Mouse (Mus musculus): ENCODE measurements around the gene Prl8a1. TPM values are rescaled to one million over a fixed set of nuclear protein-coding genes. Genes with fewer than 3 reads are reported as not detected.

Prl8a1 gene
- polyA plus RNA-seq (2015; fragmentation: Nextera tagmentation; extraction: Ambion mirVana): not detected in 2 replicates

GRCm38 (mm10) chr13:27582071-27582470 lies at the start of gene Prl8a1:
Gene Prl8a1 (minus strand): TSS chr13:27582171.
- ATAC-seq (replicated peaks; ENCODE audit: extremely low read depth, insufficient read depth, low FRiP score): no peak
- no peaks in the 10 kb centered on the region for H3K9me3 ChIP-seq (replicated peaks; ENCODE audit: control insufficient read depth, low read length)
- H3K9ac ChIP-seq (ENCODE audit: low read length): no peak within 1 kb of the TSS
- 74% methylated on average over 2 of the region's 2 CpGs for WGBS
- H3K4me3 ChIP-seq (ENCODE audit: low read length): no peak within 1 kb of the TSS
- H3K4me1 ChIP-seq (ENCODE audit: control insufficient read depth, insufficient read depth, low read length): no peaks in the 10 kb centered on the region
- no peak within 1 kb of the TSS for H3K4me2 ChIP-seq (ENCODE audit: low read depth, low read length)
- no peaks in the 10 kb centered on the region for H3K36me3 ChIP-seq (ENCODE audit: control insufficient read depth, insufficient read depth)
- no peak within 1 kb of the TSS for H3K27ac ChIP-seq (ENCODE audit: low read length)
- no peaks in the 10 kb centered on the region for H3K27me3 ChIP-seq (ENCODE audit: control insufficient read depth, insufficient read depth, low read length)

DNA sequence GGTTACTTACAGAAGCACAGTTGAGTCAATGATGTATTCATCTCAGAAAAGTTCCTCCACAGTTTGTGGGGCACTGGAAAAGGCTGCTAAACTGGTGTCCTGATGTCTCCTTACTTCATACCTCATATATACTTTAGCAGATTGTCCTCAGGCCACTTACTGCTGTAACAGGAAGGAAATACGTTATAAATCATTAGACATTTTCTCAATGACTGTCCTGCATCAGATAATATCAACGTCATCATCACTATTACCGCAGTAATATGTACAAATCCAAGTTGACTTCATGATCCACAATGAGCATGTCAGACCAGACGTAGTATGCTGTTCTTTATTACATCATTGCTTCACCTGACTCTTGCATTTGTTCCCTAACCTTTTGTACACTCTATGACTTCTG lies 28.5 kb upstream of the Prl8a1 start, which contains the start of gene Prl7b1:
Gene Prl7b1, minus strand, starts transcription at position 101 of the 400 bp plus-strand sequence.
- Histone ChIP-seq H3K9me3 (replicated peaks; ENCODE audit: control insufficient read depth, low read length) (no peaks in the 10 kb centered on the region), H3K27ac (ENCODE audit: low read length) (no peak within 1 kb of the TSS), H3K4me2 (ENCODE audit: low read depth, low read length) (no peak within 1 kb of the TSS), H3K4me1 (ENCODE audit: control insufficient read depth, insufficient read depth, low read length) (no peaks in the 10 kb centered on the region), H3K9ac (ENCODE audit: low read length) (no peak within 1 kb of the TSS), H3K36me3 (ENCODE audit: control insufficient read depth, insufficient read depth) (no peaks in the 10 kb centered on the region), H3K4me3 (ENCODE audit: low read length) (no peak within 1 kb of the TSS), H3K27me3 (ENCODE audit: control insufficient read depth, insufficient read depth, low read length) (no peaks in the 10 kb centered on the region)
- WGBS: 52% methylated on average over 4 of the region's 4 CpGs
- ATAC-seq (replicated peaks; ENCODE audit: extremely low read depth, insufficient read depth, low FRiP score): no peak

GRCm38 (mm10) chr13:27564506-27564905 lies 17.5 kb downstream of the Prl8a1 start, which contains the start of gene Prl8a9:
Gene Prl8a9 (minus strand): TSS chr13:27564606.
- H3K4me1 ChIP-seq (ENCODE audit: control insufficient read depth, insufficient read depth, low read length): no peaks in the 10 kb centered on the region
- no peaks in the 10 kb centered on the region for H3K27me3 ChIP-seq (ENCODE audit: control insufficient read depth, insufficient read depth, low read length)
- H3K4me2 ChIP-seq (ENCODE audit: low read depth, low read length): no peak within 1 kb of the TSS
- no peak within 1 kb of the TSS for H3K27ac ChIP-seq (ENCODE audit: low read length)
- H3K36me3 ChIP-seq (ENCODE audit: control insufficient read depth, insufficient read depth): no peaks in the 10 kb centered on the region
- no peaks in the 10 kb centered on the region for H3K9me3 ChIP-seq (replicated peaks; ENCODE audit: control insufficient read depth, low read length)
- no peak for ATAC-seq (replicated peaks; ENCODE audit: extremely low read depth, insufficient read depth, low FRiP score)
- H3K4me3 ChIP-seq (ENCODE audit: low read length): no peak within 1 kb of the TSS
- 69% methylated on average over 2 of the region's 2 CpGs for WGBS
- no peak within 1 kb of the TSS for H3K9ac ChIP-seq (ENCODE audit: low read length)

DNA sequence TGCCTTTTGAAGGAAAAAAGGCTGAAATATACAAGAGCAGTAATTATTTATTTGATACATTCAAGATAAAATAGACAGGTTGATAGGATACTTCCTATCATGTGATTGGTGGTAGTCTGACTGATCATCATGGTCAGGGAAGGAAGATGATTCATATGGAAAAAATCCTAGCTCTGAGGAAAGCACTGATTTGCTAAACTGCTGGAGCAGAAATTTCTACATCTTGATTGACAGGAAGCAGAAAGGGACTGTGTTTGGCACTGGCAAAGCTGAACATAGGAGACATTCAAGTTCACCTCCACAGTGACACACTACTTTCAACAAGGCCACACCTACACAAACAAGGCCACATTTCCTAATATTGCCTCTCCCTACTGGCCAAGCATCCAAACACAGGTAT lies 28.6 kb downstream of the Prl8a1 start:
- ATAC-seq (replicated peaks; ENCODE audit: extremely low read depth, insufficient read depth, low FRiP score): no peak
- Histone ChIP-seq H3K27ac (ENCODE audit: low read length) (no peak overlapping the region), H3K9ac (ENCODE audit: low read length) (no peak overlapping the region)

More for the DNA sequence above, 28.6 kb downstream of the Prl8a1 start:
- Histone ChIP-seq H3K27me3 (ENCODE audit: control insufficient read depth, insufficient read depth, low read length) (no peaks in the 10 kb centered on the region), H3K4me2 (ENCODE audit: low read depth, low read length) (no peak overlapping the region), H3K4me1 (ENCODE audit: control insufficient read depth, insufficient read depth, low read length) (no peaks in the 10 kb centered on the region), H3K9me3 (replicated peaks; ENCODE audit: control insufficient read depth, low read length) (no peaks in the 10 kb centered on the region), H3K4me3 (ENCODE audit: low read length) (no peak overlapping the region), H3K36me3 (ENCODE audit: control insufficient read depth, insufficient read depth) (no peaks in the 10 kb centered on the region)

Other genes with a start within 250 kb of the Prl8a1 start
- not detected in 2 replicates for gene Prl8a2, start 236.5 kb downstream of the Prl8a1 start, polyA plus RNA-seq (2015; fragmentation: Nextera tagmentation; extraction: Ambion mirVana)
- gene Prl2b1, start 191.3 kb downstream of the Prl8a1 start, polyA plus RNA-seq (2015; fragmentation: Nextera tagmentation; extraction: Ambion mirVana): not detected in 2 replicates
- gene Prl8a6, start 143.5 kb downstream of the Prl8a1 start, polyA plus RNA-seq (2015; fragmentation: Nextera tagmentation; extraction: Ambion mirVana): not detected in 2 replicates
- not detected in 2 replicates for gene Prl8a8, start 69.0 kb downstream of the Prl8a1 start, polyA plus RNA-seq (2015; fragmentation: Nextera tagmentation; extraction: Ambion mirVana)
- gene Prl8a9, start 17.6 kb downstream of the Prl8a1 start, polyA plus RNA-seq (2015; fragmentation: Nextera tagmentation; extraction: Ambion mirVana): not detected in 2 replicates
- gene Prl7b1, start 28.4 kb upstream of the Prl8a1 start, polyA plus RNA-seq (2015; fragmentation: Nextera tagmentation; extraction: Ambion mirVana): not detected in 2 replicates
- not detected in 2 replicates for gene Prl7a1, start 60.3 kb upstream of the Prl8a1 start, polyA plus RNA-seq (2015; fragmentation: Nextera tagmentation; extraction: Ambion mirVana)
- not detected in 2 replicates for gene Prl7a2, start 85.9 kb upstream of the Prl8a1 start, polyA plus RNA-seq (2015; fragmentation: Nextera tagmentation; extraction: Ambion mirVana)
- not detected in 2 replicates for gene Prl7d1, start 134.6 kb upstream of the Prl8a1 start, polyA plus RNA-seq (2015; fragmentation: Nextera tagmentation; extraction: Ambion mirVana)
- gene Prl7c1, start 198.6 kb upstream of the Prl8a1 start, polyA plus RNA-seq (2015; fragmentation: Nextera tagmentation; extraction: Ambion mirVana): not detected in 2 replicates
- not detected in 2 replicates for gene Prl2a1, start 219.5 kb upstream of the Prl8a1 start, polyA plus RNA-seq (2015; fragmentation: Nextera tagmentation; extraction: Ambion mirVana)